Mouse (Mus musculus): ENCODE data around the gene Psapl1. TPM values are rescaled to one million over a fixed set of nuclear protein-coding genes. Genes with fewer than 3 reads are reported as not detected.
"Not testable (repeated sequence)": the region's sequence is repeated elsewhere in the genome, so short reads cannot be mapped to it uniquely, and the experiment has no call there.

Psapl1 gene
- polyA plus RNA-seq, 1 experiment from 2014 or later, result 0.11 TPM

DNA sequence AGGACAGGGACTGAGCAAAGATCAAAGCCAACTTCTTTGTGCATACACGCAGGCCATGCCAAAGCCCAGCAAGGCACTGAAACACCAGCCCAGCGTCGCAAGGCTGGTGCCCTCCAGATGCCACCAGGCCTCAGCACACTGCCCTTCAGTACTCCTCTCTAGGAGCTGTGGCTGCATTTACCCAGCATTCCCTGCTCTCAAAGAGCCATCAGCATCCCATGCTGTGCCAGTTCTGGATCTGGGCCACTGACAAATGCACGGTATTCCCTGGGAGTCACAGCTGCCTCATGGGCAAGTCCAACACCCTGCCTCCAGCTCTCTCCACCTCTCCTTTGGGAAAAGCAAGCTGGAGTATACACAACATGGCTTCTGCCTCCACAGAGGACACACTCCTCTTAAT lies 16.3 kb downstream of the Psapl1 start:
- ATAC-seq (ENCODE audit: insufficient number of reproducible peaks, low FRiP score, low TSS enrichment, low read depth) (no peak), DNase-seq (ENCODE audit: low spot score) (no peak)
- Histone ChIP-seq H3K27ac (replicated peaks; ENCODE audit: low read depth, low read length) (no peak overlapping the region), H3K4me1 (ENCODE audit: control insufficient read depth, insufficient read depth, low read length) (no peaks in the 10 kb centered on the region), H3K36me3 (ENCODE audit: control insufficient read depth, insufficient read depth, low read length) (no peaks in the 10 kb centered on the region), H3K9ac (ENCODE audit: low read length) (no peak overlapping the region), H3K4me3 (ENCODE audit: low read depth, low read length) (no peak overlapping the region), H3K27me3 (ENCODE audit: control insufficient read depth, insufficient read depth, low read length) (no peaks in the 10 kb centered on the region), H3K9me3 (ENCODE audit: control insufficient read depth, low read length) (no peaks in the 10 kb centered on the region; the same call in 1 of the 2 replicates), H3K4me2 (ENCODE audit: low read depth, severe bottlenecking) (no peak overlapping the region)
- 94% methylated on average over 4 of the region's 4 CpGs for WGBS

DNA sequence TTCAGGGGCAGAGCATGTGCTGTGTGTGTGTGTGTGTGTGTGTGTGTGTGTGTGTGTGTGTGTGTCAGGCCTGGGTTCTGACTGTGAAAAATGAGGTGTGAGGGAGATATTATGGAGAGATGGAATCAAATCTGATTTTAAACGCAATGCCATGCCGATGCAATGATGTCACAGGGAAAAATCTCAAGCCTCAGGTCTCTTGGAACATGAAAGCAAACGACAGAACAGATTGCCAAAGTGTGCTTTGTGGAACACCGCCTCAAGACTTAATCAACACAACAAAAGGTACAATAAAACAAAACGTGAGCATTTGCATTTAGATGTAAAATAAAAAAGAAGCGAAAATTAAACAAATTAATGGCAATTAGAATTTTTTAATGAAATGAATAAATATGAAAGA lies 16.8 kb downstream of the Psapl1 start:
- H3K9me3 ChIP-seq (ENCODE audit: control insufficient read depth, low read length), result no peaks in the 10 kb centered on the region; the same call in 1 of the 2 replicates
- H3K4me2 ChIP-seq (ENCODE audit: low read depth, severe bottlenecking), result no peak overlapping the region
- no peaks in the 10 kb centered on the region for H3K27me3 ChIP-seq (ENCODE audit: control insufficient read depth, insufficient read depth, low read length)
- no peaks in the 10 kb centered on the region for H3K4me1 ChIP-seq (ENCODE audit: control insufficient read depth, insufficient read depth, low read length)
- ATAC-seq (ENCODE audit: insufficient number of reproducible peaks, low FRiP score, low TSS enrichment, low read depth), result no peak
- no peak overlapping the region for H3K4me3 ChIP-seq (ENCODE audit: low read depth, low read length)
- no peak overlapping the region for H3K27ac ChIP-seq (replicated peaks; ENCODE audit: low read depth, low read length)
- 75% methylated on average over 6 of the region's 6 CpGs for WGBS
- no peaks in the 10 kb centered on the region for H3K36me3 ChIP-seq (ENCODE audit: control insufficient read depth, insufficient read depth, low read length)
- H3K9ac ChIP-seq (ENCODE audit: low read length), result no peak overlapping the region
- DNase-seq (ENCODE audit: low spot score), result no peak

DNA sequence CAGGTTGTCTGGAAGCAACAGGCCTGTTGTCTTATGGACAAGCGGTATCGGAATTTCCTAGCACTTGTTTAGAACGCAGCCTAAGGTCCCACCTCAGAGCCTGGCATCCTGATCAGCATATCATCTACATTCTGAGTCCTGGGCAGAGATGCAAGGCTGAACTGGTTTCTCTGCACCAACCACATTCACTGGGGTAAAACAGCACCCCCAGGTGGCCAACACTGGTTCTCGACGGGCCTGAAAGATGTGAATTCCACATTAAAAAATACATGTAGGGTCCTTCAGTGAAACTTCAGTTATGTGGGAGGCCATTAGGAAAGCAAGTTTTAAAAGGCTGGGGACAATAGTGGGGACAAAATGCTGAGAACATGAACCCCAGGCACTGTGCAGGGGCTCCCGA lies 20.0 kb downstream of the Psapl1 start:
- no peak overlapping the region for H3K4me3 ChIP-seq (ENCODE audit: low read depth, low read length)
- H3K36me3 ChIP-seq (ENCODE audit: control insufficient read depth, insufficient read depth, low read length), result no peaks in the 10 kb centered on the region
- no peaks in the 10 kb centered on the region for H3K27me3 ChIP-seq (ENCODE audit: control insufficient read depth, insufficient read depth, low read length)
- H3K9ac ChIP-seq (ENCODE audit: low read length), result no peak overlapping the region
- H3K4me1 ChIP-seq (ENCODE audit: control insufficient read depth, insufficient read depth, low read length), result peaks cover 8% of the 10 kb centered on the region; the same call in 1 of the 2 replicates
- ATAC-seq (ENCODE audit: insufficient number of reproducible peaks, low FRiP score, low TSS enrichment, low read depth) (no peak), DNase-seq (ENCODE audit: low spot score) (peak; percentile 69)
- no peak overlapping the region for H3K27ac ChIP-seq (replicated peaks; ENCODE audit: low read depth, low read length)
- no peak overlapping the region for H3K4me2 ChIP-seq (ENCODE audit: low read depth, severe bottlenecking)
- 72% methylated on average over 6 of the region's 6 CpGs for WGBS
- no peaks in the 10 kb centered on the region; the same call in 1 of the 2 replicates for H3K9me3 ChIP-seq (ENCODE audit: control insufficient read depth, low read length)

DNA sequence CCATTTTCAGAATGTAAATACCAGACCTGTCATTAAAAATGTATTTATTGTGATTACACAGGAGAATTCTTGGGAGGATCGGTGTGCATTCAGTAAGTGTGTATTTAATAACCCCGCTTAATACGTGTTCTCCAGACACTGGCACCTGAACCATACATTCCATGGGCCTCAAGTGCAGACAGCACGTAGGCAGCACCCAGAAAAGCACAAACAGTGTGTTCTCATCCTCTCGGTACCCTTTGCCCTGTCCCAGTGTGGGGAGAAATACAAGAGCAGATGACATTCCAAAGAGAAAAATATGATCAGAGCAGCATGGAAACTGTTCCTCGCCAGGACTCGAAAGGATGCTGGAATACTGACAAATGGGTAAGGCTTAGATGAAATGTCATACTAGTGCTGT lies 22.0 kb downstream of the Psapl1 start:
- no peaks in the 10 kb centered on the region for H3K9me3 ChIP-seq (ENCODE audit: control insufficient read depth, low read length)
- H3K36me3 ChIP-seq (ENCODE audit: control insufficient read depth, insufficient read depth, low read length), result no peaks in the 10 kb centered on the region
- DNase-seq (ENCODE audit: low spot score), result no peak
- 80% methylated on average over 7 of the region's 7 CpGs for WGBS
- no peaks in the 10 kb centered on the region for H3K27me3 ChIP-seq (ENCODE audit: control insufficient read depth, insufficient read depth, low read length)
- H3K4me1 ChIP-seq (ENCODE audit: control insufficient read depth, insufficient read depth, low read length), result peaks cover 11% of the 10 kb centered on the region; the same call in 1 of the 2 replicates
- no peak overlapping the region for H3K4me3 ChIP-seq (ENCODE audit: low read depth, low read length)
- ATAC-seq (ENCODE audit: insufficient number of reproducible peaks, low FRiP score, low TSS enrichment, low read depth), result no peak
- no peak overlapping the region for H3K4me2 ChIP-seq (ENCODE audit: low read depth, severe bottlenecking)
- H3K9ac ChIP-seq (ENCODE audit: low read length), result no peak overlapping the region
- H3K27ac ChIP-seq (replicated peaks; ENCODE audit: low read depth, low read length), result no peak overlapping the region

DNA sequence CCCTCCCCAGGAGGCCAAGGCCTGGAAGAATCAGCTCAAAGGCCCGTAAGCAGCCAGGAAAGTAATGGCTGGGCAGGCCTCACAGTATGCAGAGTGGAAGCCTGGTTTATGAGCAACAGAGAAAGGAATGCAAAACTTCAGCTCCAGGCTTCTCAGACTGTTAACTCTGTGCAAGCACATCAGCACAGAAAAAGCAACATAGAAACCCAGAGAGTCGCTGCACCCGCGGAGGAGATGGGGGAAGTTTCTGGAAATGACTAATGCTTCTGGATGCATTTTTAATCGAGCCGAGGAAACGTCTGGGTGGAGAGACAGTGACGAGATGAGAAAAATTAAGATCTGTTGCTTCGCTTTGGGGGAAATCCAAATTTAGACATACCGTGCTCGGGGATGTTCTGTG lies 22.5 kb downstream of the Psapl1 start:
- no peak overlapping the region for H3K9ac ChIP-seq (ENCODE audit: low read length)
- H3K9me3 ChIP-seq (ENCODE audit: control insufficient read depth, low read length), result no peaks in the 10 kb centered on the region
- no peaks in the 10 kb centered on the region for H3K27me3 ChIP-seq (ENCODE audit: control insufficient read depth, insufficient read depth, low read length)
- peaks cover 11% of the 10 kb centered on the region; the same call in 1 of the 2 replicates for H3K4me1 ChIP-seq (ENCODE audit: control insufficient read depth, insufficient read depth, low read length)
- 73% methylated on average over 11 of the region's 11 CpGs for WGBS
- no peak overlapping the region for H3K27ac ChIP-seq (replicated peaks; ENCODE audit: low read depth, low read length)
- no peaks in the 10 kb centered on the region for H3K36me3 ChIP-seq (ENCODE audit: control insufficient read depth, insufficient read depth, low read length)
- H3K4me3 ChIP-seq (ENCODE audit: low read depth, low read length), result no peak overlapping the region
- H3K4me2 ChIP-seq (ENCODE audit: low read depth, severe bottlenecking), result no peak overlapping the region
- DNase-seq (ENCODE audit: low spot score), result no peak
- no peak for ATAC-seq (ENCODE audit: insufficient number of reproducible peaks, low FRiP score, low TSS enrichment, low read depth)

DNA sequence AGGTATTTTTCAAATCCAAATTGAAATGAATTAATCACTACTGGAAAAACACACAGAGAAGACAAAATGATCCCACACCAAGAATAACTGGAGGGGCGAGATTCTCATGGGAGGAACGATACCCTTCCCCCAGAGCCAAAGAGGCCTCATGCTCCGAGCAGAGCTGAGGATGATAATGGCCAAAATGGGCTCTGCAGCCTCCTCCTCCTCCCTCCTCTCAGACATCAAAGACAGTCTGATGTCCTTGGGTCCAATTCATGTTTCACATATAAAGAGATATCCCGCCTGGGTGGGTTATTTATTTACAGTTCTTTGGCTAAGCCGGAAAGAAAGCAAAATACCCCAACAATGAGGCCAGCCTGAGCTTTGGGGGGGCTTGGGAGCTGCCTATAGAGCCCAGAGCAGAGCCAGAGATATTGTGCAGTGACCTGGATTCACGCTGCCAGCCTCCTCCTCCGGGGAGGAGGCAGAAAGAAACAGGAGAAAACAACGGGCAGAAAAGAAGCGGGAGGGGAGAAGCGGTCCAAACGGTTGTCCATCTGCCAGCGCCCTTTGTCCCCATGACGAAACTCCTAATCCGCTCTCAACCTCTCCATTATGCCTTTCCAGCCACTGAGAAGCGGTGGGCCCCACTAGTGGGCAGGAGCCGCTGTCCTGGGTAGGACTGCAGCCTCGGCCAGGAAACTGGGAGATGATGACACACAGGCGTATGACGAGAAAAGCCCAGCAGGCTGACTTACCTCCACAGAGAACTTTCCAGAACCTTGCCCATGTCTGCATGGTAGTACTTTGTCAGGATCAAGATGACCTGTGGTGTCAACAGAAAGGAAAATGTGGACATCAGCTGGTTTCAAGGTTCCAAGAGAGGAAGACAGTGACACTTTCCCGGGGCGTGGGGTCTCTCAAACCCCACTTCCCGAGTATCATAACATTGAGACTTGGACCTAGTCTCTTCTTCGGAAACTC lies 24.9 kb downstream of the Psapl1 start:
- no peaks in the 10 kb centered on the region for H3K27me3 ChIP-seq (ENCODE audit: control insufficient read depth, insufficient read depth, low read length)
- WGBS, result 81% methylated on average over 23 of the region's 23 CpGs

DNA sequence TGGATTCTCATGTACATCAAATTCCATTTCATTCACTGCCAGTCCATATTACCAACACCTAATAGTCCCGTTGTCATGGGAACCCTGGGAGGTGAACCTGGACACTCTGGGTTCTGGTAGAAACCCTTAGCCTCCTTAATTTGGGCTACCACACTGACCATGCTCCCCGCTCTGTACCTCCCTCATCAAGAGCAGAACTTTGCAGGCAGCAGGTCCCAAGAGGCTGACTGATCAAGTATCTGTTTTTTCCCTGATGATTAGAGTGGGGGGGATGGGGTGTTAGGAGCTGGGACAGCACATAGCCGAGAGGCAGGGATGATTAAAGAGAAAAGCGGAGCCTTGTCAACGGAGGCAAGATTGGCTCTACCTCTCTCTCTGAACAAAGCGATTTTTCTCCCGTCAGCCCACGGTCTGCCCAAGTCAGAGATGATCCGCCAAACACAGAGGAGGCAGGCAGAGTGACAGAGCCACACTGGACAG lies 26.5 kb downstream of the Psapl1 start:
- H3K9me3 ChIP-seq (ENCODE audit: control insufficient read depth, low read length), result no peaks in the 10 kb centered on the region
- peaks cover 11% of the 10 kb centered on the region; the same call in 1 of the 2 replicates for H3K4me1 ChIP-seq (ENCODE audit: control insufficient read depth, insufficient read depth, low read length)
- WGBS, result 62% methylated on average over 9 of the region's 9 CpGs
- H3K4me3 ChIP-seq (ENCODE audit: low read depth, low read length), result no peak overlapping the region
- no peaks in the 10 kb centered on the region for H3K36me3 ChIP-seq (ENCODE audit: control insufficient read depth, insufficient read depth, low read length)
- DNase-seq (ENCODE audit: low spot score) (no peak), ATAC-seq (ENCODE audit: insufficient number of reproducible peaks, low FRiP score, low TSS enrichment, low read depth) (no peak)
- H3K4me2 ChIP-seq (ENCODE audit: low read depth, severe bottlenecking), result no peak overlapping the region
- H3K27ac ChIP-seq (replicated peaks; ENCODE audit: low read depth, low read length), result no peak overlapping the region
- H3K27me3 ChIP-seq (ENCODE audit: control insufficient read depth, insufficient read depth, low read length), result no peaks in the 10 kb centered on the region
- H3K9ac ChIP-seq (ENCODE audit: low read length), result no peak overlapping the region

More for the DNA sequence above, 24.9 kb downstream of the Psapl1 start:
- Histone ChIP-seq H3K9me3 (ENCODE audit: control insufficient read depth, low read length) (no peaks in the 10 kb centered on the region), H3K4me3 (ENCODE audit: low read depth, low read length) (no peak overlapping the region), H3K4me2 (ENCODE audit: low read depth, severe bottlenecking) (no peak overlapping the region), H3K27ac (replicated peaks; ENCODE audit: low read depth, low read length) (no peak overlapping the region), H3K9ac (ENCODE audit: low read length) (no peak overlapping the region), H3K4me1 (ENCODE audit: control insufficient read depth, insufficient read depth, low read length) (peaks cover 11% of the 10 kb centered on the region; the same call in 1 of the 2 replicates), H3K36me3 (ENCODE audit: control insufficient read depth, insufficient read depth, low read length) (no peaks in the 10 kb centered on the region)
- ATAC-seq (ENCODE audit: insufficient number of reproducible peaks, low FRiP score, low TSS enrichment, low read depth), result no peak
- DNase-seq (ENCODE audit: low spot score), result no peak

DNA sequence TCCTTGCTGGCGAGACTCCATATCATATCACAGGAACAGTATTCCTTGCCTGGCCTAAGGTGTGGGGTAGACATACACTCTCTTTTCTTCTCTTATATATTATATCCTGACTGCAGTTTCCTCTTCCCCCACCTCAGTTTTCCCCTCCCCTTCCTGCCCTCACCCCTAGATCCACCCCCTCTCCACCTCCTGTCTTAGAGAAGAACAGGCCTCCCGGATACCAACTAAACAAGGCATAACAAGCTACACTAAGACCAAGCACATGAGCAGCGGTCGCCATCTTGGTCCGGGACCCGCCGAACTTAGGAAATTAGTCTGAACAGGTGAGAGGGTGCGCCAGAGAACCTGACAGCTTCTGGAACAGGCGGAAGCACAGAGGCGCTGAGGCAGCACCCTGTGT lies 33.7 kb downstream of the Psapl1 start:
- not testable (repeated sequence) for DNase-seq (ENCODE audit: low spot score); H3K4me1 ChIP-seq (ENCODE audit: control insufficient read depth, insufficient read depth, low read length); H3K27ac ChIP-seq (replicated peaks; ENCODE audit: low read depth, low read length); ATAC-seq (ENCODE audit: insufficient number of reproducible peaks, low FRiP score, low TSS enrichment, low read depth); H3K9ac ChIP-seq (ENCODE audit: low read length); H3K36me3 ChIP-seq (ENCODE audit: control insufficient read depth, insufficient read depth, low read length); H3K4me3 ChIP-seq (ENCODE audit: low read depth, low read length); H3K9me3 ChIP-seq (ENCODE audit: control insufficient read depth, low read length); H3K4me2 ChIP-seq (ENCODE audit: low read depth, severe bottlenecking); H3K27me3 ChIP-seq (ENCODE audit: control insufficient read depth, insufficient read depth, low read length)
- WGBS, result 95% methylated on average over 8 of the region's 10 CpGs

All from limb, embryonic 11.5 days (tissue).